Mouse (Mus musculus): ENCODE measurements around the gene Tceal8. TPM values are rescaled to one million over a fixed set of nuclear protein-coding genes. Genes with fewer than 3 reads are reported as not detected.

Gene Tceal8
- polyA plus RNA-seq, 1 experiment: 1.2 TPM

DNA sequence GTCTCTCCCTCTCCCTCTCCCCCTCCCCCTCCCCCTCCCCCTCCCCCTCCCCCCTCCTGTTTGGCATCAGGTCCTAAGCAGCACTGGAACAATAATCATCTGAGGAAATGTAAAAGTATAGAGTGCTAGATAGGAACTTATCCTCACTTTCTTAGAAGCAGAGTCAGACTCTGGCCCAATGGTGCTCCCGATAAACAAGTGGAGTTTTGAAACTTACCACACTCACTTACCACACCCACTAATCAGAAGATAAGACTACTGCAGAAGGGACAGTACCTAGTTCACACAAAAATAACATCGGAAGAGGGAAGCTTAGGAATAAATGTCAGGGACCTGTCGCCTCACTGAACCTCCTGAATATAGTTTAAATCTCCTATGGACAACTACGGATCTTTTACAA is 36.6 kb downstream of the Tceal8 start:
- 90% methylated on average over 4 of the region's 4 CpGs for WGBS
- TF ChIP-seq CTCF (IDR thresholded peaks at IDR 0.05; ENCODE audit: borderline replicate concordance, control insufficient read depth, extremely low read depth, insufficient read depth, low read length, poor library complexity) (no peak), POLR2A (IDR thresholded peaks at IDR 0.05; ENCODE audit: control insufficient read depth, extremely low read depth, insufficient read depth, low read length, poor library complexity) (no peak)

DNA sequence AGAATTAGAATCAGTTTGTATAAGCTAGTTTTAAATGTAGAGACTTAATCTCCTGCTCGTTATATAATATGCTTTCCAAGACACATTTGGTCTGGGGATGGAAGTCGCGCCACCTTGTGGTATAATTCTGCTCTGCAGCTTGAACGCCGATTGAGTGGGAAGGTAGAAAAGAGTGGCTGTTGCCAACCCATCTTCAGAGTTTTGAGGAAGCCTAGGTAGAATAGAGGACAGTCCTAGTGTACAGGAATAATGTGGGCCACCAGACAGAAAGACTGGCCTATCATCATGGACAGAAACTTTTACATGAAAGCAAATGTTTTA is 44.4 kb downstream of the Tceal8 start:
- WGBS: 0% methylated on average over 5 of the region's 5 CpGs
- DNase-seq: peak; percentile 34
- Histone ChIP-seq H3K27me3 (ENCODE audit: control insufficient read depth, insufficient read depth, low read length) (no peaks in the 10 kb centered on the region), H3K36me3 (ENCODE audit: control insufficient read depth, insufficient read depth, low read length) (no peaks in the 10 kb centered on the region), H3K27ac (ENCODE audit: control insufficient read depth, insufficient read depth, low read length) (no peak overlapping the region), H3K4me1 (replicated peaks; ENCODE audit: control insufficient read depth, insufficient read depth, low read length) (no peaks in the 10 kb centered on the region), H3K4me3 (ENCODE audit: control insufficient read depth, insufficient read depth, low read length) (no peak overlapping the region)
- TF ChIP-seq CTCF (IDR thresholded peaks at IDR 0.05; ENCODE audit: borderline replicate concordance, control insufficient read depth, extremely low read depth, insufficient read depth, low read length, poor library complexity) (no peak), POLR2A (IDR thresholded peaks at IDR 0.05; ENCODE audit: control insufficient read depth, extremely low read depth, insufficient read depth, low read length, poor library complexity) (no peak)

More for the DNA sequence above, 36.6 kb downstream of the Tceal8 start:
- Histone ChIP-seq H3K27me3 (ENCODE audit: control insufficient read depth, insufficient read depth, low read length) (no peaks in the 10 kb centered on the region; the same call in 1 of the 2 replicates), H3K27ac (ENCODE audit: control insufficient read depth, insufficient read depth, low read length) (no peak overlapping the region), H3K4me1 (replicated peaks; ENCODE audit: control insufficient read depth, insufficient read depth, low read length) (no peaks in the 10 kb centered on the region), H3K36me3 (ENCODE audit: control insufficient read depth, insufficient read depth, low read length) (no peaks in the 10 kb centered on the region), H3K4me3 (ENCODE audit: control insufficient read depth, insufficient read depth, low read length) (no peak overlapping the region)
- DNase-seq: no peak

DNA sequence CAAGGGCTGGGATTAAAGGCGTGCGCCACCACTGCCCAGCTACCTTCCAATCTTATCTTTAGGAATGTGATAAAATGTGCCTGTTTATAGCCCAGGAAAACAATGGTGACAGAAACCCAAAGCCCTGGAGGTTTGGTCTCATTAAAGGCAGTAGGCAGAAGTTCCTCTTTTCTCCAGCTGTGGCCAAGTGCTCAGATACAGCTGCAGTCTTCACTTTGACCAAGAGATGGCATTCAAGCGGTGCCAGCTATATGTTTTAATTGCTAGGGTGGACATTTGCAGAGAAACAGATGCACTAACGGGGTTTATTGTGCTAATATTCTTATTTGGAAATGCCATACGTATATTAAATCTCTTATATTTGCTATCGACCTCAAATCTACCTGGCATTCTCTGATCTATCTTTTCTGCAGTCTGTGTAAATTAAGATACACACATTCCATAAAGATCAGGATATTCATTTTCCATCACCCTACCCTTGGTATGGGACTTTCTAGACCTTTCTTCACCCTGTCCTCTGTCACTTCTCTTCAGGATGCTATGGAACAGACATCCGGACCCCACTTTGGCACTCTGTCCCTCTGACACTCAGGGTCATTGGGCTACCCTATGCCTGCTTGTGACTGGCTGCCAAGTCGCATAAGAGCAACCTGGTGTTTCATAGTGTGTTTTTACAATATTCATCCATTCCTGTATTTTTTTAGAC is 45.0 kb downstream of the Tceal8 start:
- no peaks in the 10 kb centered on the region for H3K36me3 ChIP-seq (ENCODE audit: control insufficient read depth, insufficient read depth, low read length)
- 32% methylated on average over 8 of the region's 8 CpGs for WGBS
- no peaks in the 10 kb centered on the region for H3K4me1 ChIP-seq (replicated peaks; ENCODE audit: control insufficient read depth, insufficient read depth, low read length)

More for the DNA sequence above, 45.0 kb downstream of the Tceal8 start:
- no peaks in the 10 kb centered on the region for H3K27me3 ChIP-seq (ENCODE audit: control insufficient read depth, insufficient read depth, low read length)
- DNase-seq: no peak
- no peak overlapping the region for H3K4me3 ChIP-seq (ENCODE audit: control insufficient read depth, insufficient read depth, low read length)
- H3K27ac ChIP-seq (ENCODE audit: control insufficient read depth, insufficient read depth, low read length): no peak overlapping the region
- no peak for TF ChIP-seq POLR2A (IDR thresholded peaks at IDR 0.05; ENCODE audit: control insufficient read depth, extremely low read depth, insufficient read depth, low read length, poor library complexity)
- TF ChIP-seq CTCF (IDR thresholded peaks at IDR 0.05; ENCODE audit: borderline replicate concordance, control insufficient read depth, extremely low read depth, insufficient read depth, low read length, poor library complexity): no peak

Other genes starting within 250 kb of the Tceal8 start
- 4.8 and 6.2 TPM in 2 replicates for gene Arxes2, start 178.5 kb downstream of the Tceal8 start, polyA plus RNA-seq (2012; rRNA removed)
- gene Arxes1, start 139.0 kb downstream of the Tceal8 start, polyA plus RNA-seq (2012; rRNA removed): 0.35 and 0.71 TPM in 2 replicates
- gene Bex2, start 104.1 kb downstream of the Tceal8 start, polyA plus RNA-seq (2012; rRNA removed): 0.64 and 1.1 TPM in 2 replicates
- gene Nxf3, start 87.1 kb downstream of the Tceal8 start, polyA plus RNA-seq (2012; rRNA removed): 0.03 TPM in 1 of 2 replicates, not detected in the other
- not detected in 2 replicates for gene Bex4, start 33.3 kb downstream of the Tceal8 start, polyA plus RNA-seq (2012; rRNA removed)
- gene Tceal5, start 31.5 kb upstream of the Tceal8 start, polyA plus RNA-seq (2012; rRNA removed): 0.12 TPM in 1 of 2 replicates, not detected in the other
- not detected in 2 replicates for gene Tceal7, start 42.4 kb upstream of the Tceal8 start, polyA plus RNA-seq (2012; rRNA removed)
- gene Bex1, start 43.2 kb upstream of the Tceal8 start, polyA plus RNA-seq (2012; rRNA removed): 1.5 and 2.1 TPM in 2 replicates
- gene Tceal9, start 72.7 kb upstream of the Tceal8 start, polyA plus RNA-seq (2012; rRNA removed): 4.6 and 7.7 TPM in 2 replicates
- 46.3 and 55.0 TPM in 2 replicates for gene Bex3, start 97.9 kb upstream of the Tceal8 start, polyA plus RNA-seq (2012; rRNA removed)

Data from thymus, adult 2 months (tissue).